Mouse (Mus musculus) stomach, postnatal 0 days (tissue): ENCODE data around the gene Dop1b. TPM values are rescaled to one million over a fixed set of nuclear protein-coding genes. Genes with fewer than 3 reads are reported as not detected.
A peak's percentile ranks its signal among the peaks of the same experiment; 100 is the strongest.

Experiments
- ATAC-seq: fragments of 200-750 bp; cut with Nextera tagmentation; 2 replicates; pipeline ENCODE4 v1.8.0; 2017; ENCODE audit not compliant: low FRiP score, low TSS enrichment
- DNase-seq: peaks from one replicate; pipeline ENCODE4 v3.0.0-alpha.2; 2016; ENCODE audit warnings: low spot score
- H3K27ac ChIP-seq: fragments of 300-500 bp; sonication (generic); replicated peaks from 2 replicates; pipeline ENCODE4 v1.5.1; 2014; ENCODE audit warnings: mild to moderate bottlenecking, control low read depth
- H3K27me3 ChIP-seq: fragments of 300-500 bp; sonication (generic); 2 replicates; pipeline ENCODE4 v1.6.1; 2014; ENCODE audit warnings: low read length; ENCODE audit not compliant: control insufficient read depth, insufficient read depth
- H3K36me3 ChIP-seq: fragments of 300-500 bp; sonication (generic); 2 replicates; pipeline ENCODE4 v1.6.1; 2014; ENCODE audit warnings: low read length, mixed read lengths; ENCODE audit not compliant: control insufficient read depth, insufficient read depth
- H3K4me1 ChIP-seq: fragments of 300-500 bp; sonication (generic); replicated peaks from 2 replicates; pipeline ENCODE4 v1.6.1; 2014; ENCODE audit warnings: antibody characterized with exemption; ENCODE audit not compliant: control insufficient read depth, insufficient read depth
- H3K4me2 ChIP-seq: fragments of 300-500 bp; sonication (generic); replicated peaks from 2 replicates; pipeline ENCODE4 v1.6.1; 2014; ENCODE audit warnings: low read depth, mild to moderate bottlenecking, control low read depth, moderate library complexity
- H3K4me3 ChIP-seq: fragments of 300-500 bp; sonication (generic); 2 replicates; pipeline ENCODE4 v1.5.1; 2014; ENCODE audit warnings: low read depth, low read length, control low read depth
- H3K9ac ChIP-seq: fragments of 300-500 bp; sonication (generic); 2 replicates; pipeline ENCODE4 v1.6.1; 2014; ENCODE audit warnings: mild to moderate bottlenecking, low read length, control low read depth, mixed read lengths
- H3K9me3 ChIP-seq: fragments of 300-500 bp; sonication (generic); 2 replicates; pipeline ENCODE4 v1.6.1; 2016; ENCODE audit warnings: low read length; ENCODE audit not compliant: control insufficient read depth
- CTCF ChIP-seq: IDR thresholded peaks from 2 replicates; pipeline ENCODE4 v1.5.1; 2016; ENCODE audit warnings: antibody characterized with exemption, low read depth, mild to moderate bottlenecking, moderate library complexity
- EP300 ChIP-seq: optimal IDR thresholded peaks from 2 replicates; pipeline ENCODE3; 2016; ENCODE audit warnings: antibody characterized with exemption
- WGBS: fragments of 180-500 bp; shearing (Covaris S2); extraction: QIAGEN DNeasy Blood & Tissue Kit; methylation state at CpG from one replicate; pipeline ENCODE4 v1.1.7; 2014; 5-methylcytosine and 5-hydroxymethylcytosine counted together
- polyA plus RNA-seq: library from polyadenylated mRNA; unstranded; fragments of >200 nt; fragmentation: Nextera tagmentation; extraction: Ambion mirVana; gene quantifications from 2 replicates; pipeline ENCODE4 v1.2.1, GENCODE M21; 2015

The Dop1b gene
- polyA plus RNA-seq, 1 experiment from 2014 or later: 20.9 TPM

GRCm38 (mm10) chr16:93766956-93767355 is 55.3 kb downstream of the Dop1b start:
- TF ChIP-seq EP300 (no peak), CTCF (peak; percentile 78)
- Histone ChIP-seq H3K27me3 (no peaks in the 10 kb centered on the region), H3K4me3 (no peak overlapping the region), H3K9ac (no peak overlapping the region), H3K4me1 (no peaks in the 10 kb centered on the region), H3K27ac (no peak overlapping the region), H3K9me3 (no peaks in the 10 kb centered on the region), H3K4me2 (no peak overlapping the region), H3K36me3 (peaks cover 23% of the 10 kb centered on the region)
- ATAC-seq (no peak), DNase-seq (peak; percentile 66)
- WGBS: 47% methylated on average over 4 of the region's 4 CpGs

GRCm38 (mm10) chr16:93767548-93767947 is 55.8 kb downstream of the Dop1b start:
- no peaks in the 10 kb centered on the region for H3K27me3 ChIP-seq
- ATAC-seq: no peak
- WGBS: 70% methylated on average over 6 of the region's 6 CpGs

GRCm38 (mm10) chr16:93769621-93770020 is 57.9 kb downstream of the Dop1b start:
- WGBS: 67% methylated on average over 15 of the region's 15 CpGs
- no peak for DNase-seq
- Histone ChIP-seq H3K4me2 (no peak overlapping the region), H3K9me3 (no peaks in the 10 kb centered on the region), H3K27ac (no peak overlapping the region), H3K36me3 (peaks cover 20% of the 10 kb centered on the region), H3K4me1 (no peaks in the 10 kb centered on the region), H3K27me3 (no peaks in the 10 kb centered on the region), H3K4me3 (no peak overlapping the region), H3K9ac (no peak overlapping the region)
- TF ChIP-seq EP300 (no peak), CTCF (no peak)
- ATAC-seq: no peak

More at GRCm38 (mm10) chr16:93767548-93767947, 55.8 kb downstream of the Dop1b start:
- Histone ChIP-seq H3K9ac (no peak overlapping the region), H3K4me2 (no peak overlapping the region), H3K36me3 (peaks cover 23% of the 10 kb centered on the region), H3K27ac (no peak overlapping the region), H3K4me3 (no peak overlapping the region), H3K4me1 (no peaks in the 10 kb centered on the region), H3K9me3 (no peaks in the 10 kb centered on the region)
- no peak for TF ChIP-seq CTCF
- TF ChIP-seq EP300: no peak
- DNase-seq: no peak

- Histone ChIP-seq H3K4me3 (no peak overlapping the region), H3K9me3 (no peaks in the 10 kb centered on the region), H3K27me3 (no peaks in the 10 kb centered on the region), H3K4me2 (no peak overlapping the region), H3K4me1 (no peaks in the 10 kb centered on the region), H3K36me3 (peaks cover 24% of the 10 kb centered on the region), H3K27ac (no peak overlapping the region), H3K9ac (no peak overlapping the region)
- TF ChIP-seq CTCF: no peak
- peak; percentile 19; the same call in 1 of the 2 replicates for ATAC-seq
- peak; percentile 38 for DNase-seq
- WGBS: 70% methylated on average over 32 of the region's 32 CpGs
Observed at GRCm38 (mm10) chr16:93770271-93770926, 58.7 kb downstream of the Dop1b start.

GRCm38 (mm10) chr16:93774658-93775057 is 63.0 kb downstream of the Dop1b start:
- H3K4me1 ChIP-seq: no peaks in the 10 kb centered on the region
- no peak overlapping the region for H3K4me3 ChIP-seq
- H3K4me2 ChIP-seq: no peak overlapping the region
- no peak for ATAC-seq
- TF ChIP-seq EP300 (no peak), CTCF (no peak)
- WGBS: 82% methylated on average over 5 of the region's 5 CpGs
- no peaks in the 10 kb centered on the region for H3K27me3 ChIP-seq
- H3K27ac ChIP-seq: no peak overlapping the region
- no peak for DNase-seq
- no peak overlapping the region for H3K9ac ChIP-seq
- no peaks in the 10 kb centered on the region for H3K9me3 ChIP-seq
- peaks cover 25% of the 10 kb centered on the region for H3K36me3 ChIP-seq

GRCm38 (mm10) chr16:93776468-93776867 is 64.8 kb downstream of the Dop1b start:
- Histone ChIP-seq H3K4me1 (no peaks in the 10 kb centered on the region), H3K9ac (no peak overlapping the region), H3K9me3 (no peaks in the 10 kb centered on the region), H3K36me3 (peaks cover 17% of the 10 kb centered on the region), H3K4me3 (no peak overlapping the region), H3K27me3 (no peaks in the 10 kb centered on the region), H3K4me2 (no peak overlapping the region), H3K27ac (no peak overlapping the region)
- DNase-seq: no peak
- no peak for ATAC-seq
- WGBS: 70% methylated on average over 5 of the region's 5 CpGs
- TF ChIP-seq CTCF (no peak), EP300 (no peak)
